Mouse (Mus musculus) thymus, adult 2 months (tissue): ENCODE results near the gene Gucy2g.

ENCODE experiments used
- CTCF ChIP-seq: fragments of 200-500 bp; IDR thresholded peaks from 2 replicates; pipeline ENCODE4 v1.5.1; 2012; ENCODE audit warnings: mild to moderate bottlenecking, control low read depth, low read length, moderate library complexity, borderline replicate concordance; ENCODE audit not compliant: control insufficient read depth, poor library complexity, insufficient read depth; ENCODE audit errors: extremely low read depth
- POLR2A ChIP-seq: fragments of 200-500 bp; IDR thresholded peaks from 2 replicates; pipeline ENCODE4 v1.6.1; 2012; ENCODE audit warnings: mild to moderate bottlenecking, low read length, control low read depth, moderate library complexity; ENCODE audit not compliant: control insufficient read depth, poor library complexity, insufficient read depth; ENCODE audit errors: extremely low read depth

DNA sequence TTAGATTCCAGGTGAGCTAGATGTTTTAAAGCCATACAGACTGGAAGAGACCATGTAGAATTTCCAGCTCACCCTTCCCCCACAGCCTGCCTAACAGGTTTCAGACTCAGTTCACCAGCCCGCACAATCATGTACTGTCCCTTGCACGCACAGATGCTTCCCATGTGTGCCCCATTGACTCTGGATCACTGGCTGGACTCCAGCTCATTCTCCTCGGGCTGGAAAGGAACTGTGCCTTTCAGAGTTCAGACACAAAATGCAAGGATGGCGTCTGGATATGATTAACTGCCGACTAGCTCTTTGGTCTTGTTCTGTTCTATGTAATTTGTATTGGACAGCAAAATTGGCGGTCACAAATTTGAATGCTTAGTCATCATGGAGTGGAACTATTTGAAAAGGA lies 91.4 kb downstream of the Gucy2g start:
- no peak for TF ChIP-seq CTCF
- no peak for TF ChIP-seq POLR2A
